Mouse (Mus musculus) embryonic fibroblast, embryonic 13.5 days (primary cell): ENCODE measurements at regions not wholly inside any gene's neighbourhood (a gene's known extent, or its start where the extent isn't known, plus 50 kb on each side); places are given as distances from the start of the nearest gene placed in this dataset.

Source experiments
- CTCF ChIP-seq: IDR thresholded peaks from 2 replicates; pipeline ENCODE4 v1.5.1; 2011; ENCODE audit warnings: mild to moderate bottlenecking, control low read depth, low read length, moderate library complexity, borderline replicate concordance; ENCODE audit not compliant: insufficient read depth
- POLR2A ChIP-seq: IDR thresholded peaks from 2 replicates; pipeline ENCODE4 v1.6.1; 2011; ENCODE audit warnings: low read depth, mild to moderate bottlenecking, control low read depth, low read length, moderate library complexity

GRCm38 (mm10) chr6:140857118-140857746 is 128.1 kb downstream of the Gm11077 start:
- no peak for TF ChIP-seq CTCF
- TF ChIP-seq POLR2A = no peak
